Mouse (Mus musculus) megakaryocyte, embryonic 14.5 days (primary cell): ENCODE measurements at regions not wholly inside any gene's neighbourhood (a gene's known extent, or its start where the extent isn't known, plus 50 kb on each side); places are given as distances from the start of the nearest gene placed in this dataset.

Experiments
- FLI1 ChIP-seq: IDR thresholded peaks from 2 replicates; pipeline ENCODE4 v1.6.1; 2012; ENCODE audit warnings: low read length, inconsistent platforms, mixed read lengths
- GATA1 ChIP-seq: IDR thresholded peaks from 3 replicates; pipeline ENCODE4 v1.6.1; 2012; ENCODE audit warnings: mixed read lengths, low read length, inconsistent platforms, borderline replicate concordance

DNA sequence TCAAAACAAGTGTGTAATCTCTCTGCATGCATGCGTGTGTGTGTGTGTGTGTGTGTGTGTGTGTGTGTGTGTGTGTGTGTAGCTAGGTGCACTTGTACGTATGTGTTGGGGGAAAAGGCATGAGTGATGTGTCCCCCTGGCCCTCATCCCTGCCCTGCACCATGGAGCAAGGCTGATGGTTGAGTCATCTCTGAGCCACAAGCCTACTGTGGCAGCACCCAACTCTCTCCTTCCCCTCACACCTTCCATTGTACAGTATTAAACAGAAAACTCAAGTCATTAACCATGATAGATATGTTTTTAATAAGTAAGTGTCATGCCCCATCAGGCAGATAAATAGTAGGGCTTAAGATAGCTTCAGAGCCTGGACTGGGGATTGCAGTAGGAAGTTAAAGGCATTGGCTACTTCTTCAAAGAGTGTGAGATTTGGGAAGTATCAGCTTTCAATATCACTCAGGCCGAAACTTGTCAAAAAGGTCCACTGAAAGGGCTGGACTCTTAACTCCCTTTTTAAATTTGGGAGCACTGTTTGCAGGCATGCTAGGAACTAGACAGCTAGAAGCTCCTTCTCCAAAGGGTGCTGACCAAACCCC lies 278.2 kb downstream of the Maf start:
- TF ChIP-seq GATA1 (no peak), FLI1 (no peak)
